Comparison of ENCODE assay signal across 16 mouse cellular contexts in genomic region chr1:162832574-162832953, GRCm38 (mm10). TPM values are rescaled to one million over a fixed set of nuclear protein-coding genes. Genes with fewer than 3 reads are reported as not detected.
DNase-seq lines count a peak whose midpoint lies in the region; ATAC-seq lines count a peak whose summit lies in the region.
"Had no signal": no experiment of that assay in that cellular context is flagged by ENCODE, and none has a peak within 500 bp of the region (broad histone marks: within the 10 kb centered on the region; RNA-seq: fewer than 3 reads in every experiment).

No protein-coding gene starts in this region.

- H3K27ac ChIP-seq in heart, embryonic 13.5 days (replicated peaks) = no peak overlapping the region
- H3K27ac ChIP-seq in forebrain, embryonic 16.5 days (ENCODE audit: low read length) = no peak overlapping the region
- peak overlapping the region; percentile 83 for H3K27ac ChIP-seq in limb, embryonic 10.5 days
- H3K27ac ChIP-seq: heart, adult 2 months; liver, embryonic 12.5 days had no signal

- H3K27me3 ChIP-seq in heart, embryonic 13.5 days (replicated peaks) = no peaks in the 10 kb centered on the region
- no peaks in the 10 kb centered on the region for H3K27me3 ChIP-seq in forebrain, embryonic 16.5 days (replicated peaks; ENCODE audit: control insufficient read depth, insufficient read depth, low read length)
- no peaks in the 10 kb centered on the region for H3K27me3 ChIP-seq in limb, embryonic 10.5 days (ENCODE audit: low read depth, poor library complexity, severe bottlenecking)
- H3K27me3 ChIP-seq: liver, embryonic 12.5 days had no signal

- no peaks in the 10 kb centered on the region for H3K9me3 ChIP-seq in heart, embryonic 13.5 days
- H3K9me3 ChIP-seq in forebrain, embryonic 16.5 days (ENCODE audit: control insufficient read depth, low read length) = no peaks in the 10 kb centered on the region
- no peaks in the 10 kb centered on the region for H3K9me3 ChIP-seq in limb, embryonic 10.5 days (replicated peaks)
- H3K9me3 ChIP-seq: liver, embryonic 12.5 days had no signal

- H3K4me2 ChIP-seq in heart, embryonic 13.5 days = peak overlapping the region; percentile 37
- peak overlapping the region; percentile 42 for H3K4me2 ChIP-seq in forebrain, embryonic 16.5 days (ENCODE audit: low read length)
- H3K4me2 ChIP-seq: liver, embryonic 12.5 days had no signal

- no peak overlapping the region for H3K9ac ChIP-seq in heart, embryonic 13.5 days
- H3K9ac ChIP-seq in forebrain, embryonic 16.5 days (replicated peaks; ENCODE audit: low read depth, low read length) = no peak overlapping the region
- H3K9ac ChIP-seq: liver, embryonic 12.5 days had no signal

- H3K36me3 ChIP-seq in heart, embryonic 13.5 days = no peaks in the 10 kb centered on the region
- no peaks in the 10 kb centered on the region for H3K36me3 ChIP-seq in forebrain, embryonic 16.5 days (ENCODE audit: control insufficient read depth, insufficient read depth)
- no peaks in the 10 kb centered on the region for H3K36me3 ChIP-seq in limb, embryonic 10.5 days
- H3K36me3 ChIP-seq: liver, embryonic 12.5 days had no signal

- no peak for ATAC-seq in heart, embryonic 13.5 days (ENCODE audit: extremely low read depth, insufficient number of reproducible peaks, low FRiP score, low TSS enrichment)
- peak; percentile 56 for ATAC-seq in forebrain, embryonic 16.5 days
- ATAC-seq: liver, embryonic 12.5 days had no signal

- WGBS in heart, embryonic 13.5 days = 52% methylated on average over 5 of the region's 5 CpGs
- 12% methylated on average over 5 of the region's 5 CpGs for WGBS in forebrain, embryonic 16.5 days
- 65% methylated on average over 5 of the region's 5 CpGs for WGBS in limb, embryonic 10.5 days

- no peak for DNase-seq in heart, adult 8-10 months (ENCODE audit: low spot score)
- DNase-seq in limb, embryonic 10.5 days (ENCODE audit: low spot score) = no peak
- DNase-seq in neural tube, embryonic 10.5 days (ENCODE audit: extremely low spot score, low spot score) = peak; percentile 23
- DNase-seq in layer of hippocampus, postnatal 14 days (ENCODE audit: low spot score in 2 of 2) = no peak
- no peak for DNase-seq in testis, postnatal 14 days (ENCODE audit: low spot score)
- DNase-seq in cerebellum, postnatal 36 days = no peak
- DNase-seq: cerebellum, adult 2 months; heart, adult 2 months; kidney, adult 2 months; lung, postnatal 4 days; thymus, postnatal 14 days had no signal

- H3K4me3 ChIP-seq in heart, embryonic 13.5 days = 0 out of 2 replicates have a peak overlapping the region, but pooled peaks have one; percentile 8
- peak overlapping the region; percentile 21; the same call in 1 of the 2 replicates for H3K4me3 ChIP-seq in forebrain, embryonic 16.5 days (replicated peaks; ENCODE audit: low read length)
- peak overlapping the region; percentile 10; the same call in 1 of the 2 replicates for H3K4me3 ChIP-seq in limb, embryonic 10.5 days
- H3K4me3 ChIP-seq: heart, adult 2 months; liver, embryonic 12.5 days; myocyte had no signal

- no peaks in the 10 kb centered on the region; the same call in 1 of the 2 replicates for H3K4me1 ChIP-seq in heart, embryonic 13.5 days
- H3K4me1 ChIP-seq in forebrain, embryonic 16.5 days (replicated peaks; ENCODE audit: control insufficient read depth, insufficient read depth, low read length) = peaks cover 9% of the 10 kb centered on the region
- peaks cover 12% of the 10 kb centered on the region for H3K4me1 ChIP-seq in limb, embryonic 10.5 days
- H3K4me1 ChIP-seq: liver, embryonic 12.5 days had no signal

RNA-seq across cellular contexts. Expression of gene Fmo4, which starts 18.8 kb away (rescaled TPM):
- 0.08 and 0.38 TPM in 2 replicates for polyA plus RNA-seq in heart, embryonic 13.5 days (2015; fragmentation: Nextera tagmentation; extraction: Ambion mirVana)
- total RNA-seq in heart, adult 8-10 months (2022) = not detected
- 0.13 and 0.31 TPM in 2 replicates for polyA plus RNA-seq in forebrain, embryonic 16.5 days (2015; fragmentation: Nextera tagmentation; extraction: Ambion mirVana)
- 0.08 TPM in 1 of 2 replicates, not detected in the other for polyA plus RNA-seq in limb, embryonic 10.5 days (2016; fragmentation: Nextera tagmentation; extraction: Ambion mirVana)
- under 1 TPM; 0.12 to 0.38 TPM for total RNA-seq in layer of hippocampus, postnatal 14 days (2021)
- total RNA-seq: ES-E14 had no signal
- polyA plus RNA-seq: myocyte had no signal

RNA-seq across cellular contexts. Expression of gene Fmo1, which starts 33.8 kb away (rescaled TPM):
- polyA plus RNA-seq in heart, embryonic 13.5 days (2015; fragmentation: Nextera tagmentation; extraction: Ambion mirVana) = 2.5 and 3.7 TPM in 2 replicates
- 10 to 100 TPM; 31.3 to 36.7 (median 35.1) TPM for total RNA-seq in heart, adult 8-10 months (2022)
- 22.5 and 29.2 TPM in 2 replicates for polyA plus RNA-seq in forebrain, embryonic 16.5 days (2015; fragmentation: Nextera tagmentation; extraction: Ambion mirVana)
- 1.6 and 2.1 TPM in 2 replicates for polyA plus RNA-seq in limb, embryonic 10.5 days (2016; fragmentation: Nextera tagmentation; extraction: Ambion mirVana)
- total RNA-seq in layer of hippocampus, postnatal 14 days (2021) = 10 to 100 TPM; 21.6 to 23.1 TPM
